Mouse (Mus musculus): ENCODE data around the gene Prpf31. TPM values are rescaled to one million over a fixed set of nuclear protein-coding genes. Genes with fewer than 3 reads are reported as not detected.
A peak's percentile ranks its signal among the peaks of the same experiment; 100 is the strongest.

Prpf31 gene
- polyA plus RNA-seq, 1 experiment: 24.1 TPM

DNA sequence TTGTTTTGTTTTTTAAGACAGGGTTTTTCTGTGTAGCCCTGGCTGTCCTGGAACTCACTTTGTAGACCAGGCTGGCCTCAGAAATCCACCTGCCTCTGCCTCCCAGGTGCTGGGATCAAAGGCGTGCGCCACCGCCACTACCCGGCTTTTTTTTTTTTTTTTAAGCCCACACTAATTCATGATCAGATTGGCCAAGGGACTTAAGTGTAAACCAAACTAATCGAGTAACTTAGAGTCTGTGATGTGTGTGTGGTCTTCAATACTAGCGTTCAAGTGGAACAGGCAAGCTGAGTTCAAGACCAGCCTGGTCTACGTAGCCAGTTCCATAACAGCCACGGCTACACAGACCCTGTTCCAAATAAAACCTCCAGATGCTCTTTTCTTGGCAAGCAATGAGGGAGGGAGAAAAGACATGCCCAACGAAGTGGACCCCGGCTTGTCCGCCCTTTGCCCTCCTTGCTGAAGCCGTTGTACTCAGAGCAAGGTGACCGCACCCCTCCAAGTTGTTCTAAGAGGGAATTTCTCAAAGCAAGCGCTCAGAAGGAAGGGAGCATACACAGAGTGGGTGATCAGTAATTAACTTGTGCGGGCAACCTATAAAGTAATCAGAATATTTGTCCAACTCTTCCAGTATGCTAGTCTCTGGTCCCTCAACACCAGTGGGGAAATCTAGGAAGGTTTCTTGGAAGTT is 34.9 kb downstream of the Prpf31 start:
- 19% methylated on average over 15 of the region's 15 CpGs for WGBS
- Histone ChIP-seq H3K4me1 (ENCODE audit: control insufficient read depth, insufficient read depth, insufficient read length) (no peaks in the 10 kb centered on the region; the same call in 1 of the 2 replicates), H3K27ac (ENCODE audit: insufficient read depth, low read length) (peak overlapping the region; percentile 76; the same call in 1 of the 2 replicates), H3K27me3 (ENCODE audit: control insufficient read depth, insufficient read depth, low read length) (no peaks in the 10 kb centered on the region), H3K4me3 (ENCODE audit: extremely low read depth, insufficient read depth, insufficient read length) (peak overlapping the region; percentile 86), H3K36me3 (ENCODE audit: control insufficient read depth, insufficient read depth, low read length) (peaks cover 20% of the 10 kb centered on the region)
- DNase-seq (ENCODE audit: low read depth in 1 of 2, low spot score in 2 of 2): no peak
- TF ChIP-seq CTCF (IDR thresholded peaks at IDR 0.05; ENCODE audit: extremely low read depth, insufficient read depth, insufficient read length, insufficient replicate concordance) (no peak), POLR2A (IDR thresholded peaks at IDR 0.05; ENCODE audit: low read depth, low read length) (no peak)

DNA sequence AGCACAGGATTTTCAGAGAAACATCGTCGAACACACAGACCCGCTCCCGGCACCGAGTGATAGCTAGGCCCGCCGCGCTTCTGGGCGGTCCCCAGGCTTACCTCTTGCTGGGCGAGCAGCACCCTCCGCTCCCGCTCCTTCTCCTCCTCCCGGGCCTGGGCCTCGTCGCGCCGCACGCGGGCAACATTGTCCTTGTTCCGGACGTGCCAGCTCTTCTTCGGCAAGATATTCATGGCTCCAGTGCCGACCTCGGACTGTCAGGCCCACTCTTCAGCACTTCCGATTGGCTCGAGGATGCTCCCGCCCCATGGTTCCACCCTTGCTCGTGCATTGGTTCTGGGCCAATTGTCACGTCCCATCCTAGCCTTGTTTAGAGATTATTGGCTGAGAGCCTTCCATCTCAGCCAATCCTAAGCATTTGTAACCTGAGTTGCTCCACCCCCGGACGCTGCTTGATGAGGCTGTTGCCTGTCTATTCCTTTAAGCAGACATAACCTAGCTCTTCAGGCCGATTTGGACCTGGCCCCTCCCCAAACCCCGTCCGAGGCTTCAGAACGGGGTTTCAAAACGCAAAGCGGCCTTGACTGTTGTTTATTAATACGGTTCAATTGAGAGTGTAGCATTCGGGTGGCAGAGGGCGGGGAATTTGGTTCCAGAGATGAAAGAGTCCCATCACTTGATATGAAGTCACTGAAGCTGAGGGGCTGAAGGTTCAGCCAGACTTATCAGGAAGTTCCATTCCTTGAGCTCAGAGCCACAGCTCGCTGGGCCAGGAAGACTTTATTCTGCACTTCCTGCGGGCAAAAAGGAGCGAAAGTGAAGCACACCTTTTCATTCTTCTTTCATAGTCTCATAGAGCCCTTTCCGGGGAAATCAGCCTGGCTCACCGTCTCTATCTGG is 35.7 kb downstream of the Prpf31 start, which contains the start of gene Leng1:
Gene Leng1 (minus strand): TSS at position 626 of the 900 bp plus-strand sequence.
- 2% methylated on average over 45 of the region's 45 CpGs for WGBS
- no peaks in the 10 kb centered on the region; the same call in 1 of the 2 replicates for H3K4me1 ChIP-seq (ENCODE audit: control insufficient read depth, insufficient read depth, insufficient read length)
- peak; percentile 76 for TF ChIP-seq POLR2A (IDR thresholded peaks at IDR 0.05; ENCODE audit: low read depth, low read length)
- no peak for TF ChIP-seq CTCF (IDR thresholded peaks at IDR 0.05; ENCODE audit: extremely low read depth, insufficient read depth, insufficient read length, insufficient replicate concordance)
- peak within 1 kb of the TSS; percentile 85 for H3K27ac ChIP-seq (ENCODE audit: insufficient read depth, low read length)
- peak within 1 kb of the TSS; percentile 86 for H3K4me3 ChIP-seq (ENCODE audit: extremely low read depth, insufficient read depth, insufficient read length)
- DNase-seq (ENCODE audit: low read depth in 1 of 2, low spot score in 2 of 2): peak; percentile 91 to 94
- no peaks in the 10 kb centered on the region for H3K27me3 ChIP-seq (ENCODE audit: control insufficient read depth, insufficient read depth, low read length)
- peaks cover 15% of the 10 kb centered on the region for H3K36me3 ChIP-seq (ENCODE audit: control insufficient read depth, insufficient read depth, low read length)

DNA sequence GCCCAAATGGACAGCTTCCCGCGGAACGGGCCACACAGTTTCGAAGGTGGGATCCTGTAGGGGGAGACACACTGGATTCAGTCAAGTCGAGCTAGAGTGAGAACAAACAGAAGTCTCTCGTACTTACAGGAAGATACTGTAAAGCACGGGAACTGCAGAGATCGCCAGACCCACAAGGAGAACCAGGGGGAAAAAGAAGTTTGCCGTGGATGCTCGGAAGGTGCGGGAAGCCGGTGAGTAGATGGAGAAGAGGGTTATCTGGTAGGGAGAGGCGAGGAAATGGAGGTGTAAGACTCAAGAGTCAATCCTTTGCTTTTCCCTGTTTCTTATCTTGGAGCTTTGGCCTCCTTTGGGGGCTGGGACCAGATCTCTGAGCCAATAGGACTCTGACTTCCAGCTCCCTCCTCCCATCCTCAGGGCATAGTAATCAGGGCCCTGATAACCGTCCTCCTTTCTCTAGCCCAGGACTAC is 37.2 kb downstream of the Prpf31 start:
- no peak overlapping the region for H3K27ac ChIP-seq (ENCODE audit: insufficient read depth, low read length)
- 40% methylated on average over 14 of the region's 14 CpGs for WGBS
- no peak for TF ChIP-seq CTCF (IDR thresholded peaks at IDR 0.05; ENCODE audit: extremely low read depth, insufficient read depth, insufficient read length, insufficient replicate concordance)

DNA sequence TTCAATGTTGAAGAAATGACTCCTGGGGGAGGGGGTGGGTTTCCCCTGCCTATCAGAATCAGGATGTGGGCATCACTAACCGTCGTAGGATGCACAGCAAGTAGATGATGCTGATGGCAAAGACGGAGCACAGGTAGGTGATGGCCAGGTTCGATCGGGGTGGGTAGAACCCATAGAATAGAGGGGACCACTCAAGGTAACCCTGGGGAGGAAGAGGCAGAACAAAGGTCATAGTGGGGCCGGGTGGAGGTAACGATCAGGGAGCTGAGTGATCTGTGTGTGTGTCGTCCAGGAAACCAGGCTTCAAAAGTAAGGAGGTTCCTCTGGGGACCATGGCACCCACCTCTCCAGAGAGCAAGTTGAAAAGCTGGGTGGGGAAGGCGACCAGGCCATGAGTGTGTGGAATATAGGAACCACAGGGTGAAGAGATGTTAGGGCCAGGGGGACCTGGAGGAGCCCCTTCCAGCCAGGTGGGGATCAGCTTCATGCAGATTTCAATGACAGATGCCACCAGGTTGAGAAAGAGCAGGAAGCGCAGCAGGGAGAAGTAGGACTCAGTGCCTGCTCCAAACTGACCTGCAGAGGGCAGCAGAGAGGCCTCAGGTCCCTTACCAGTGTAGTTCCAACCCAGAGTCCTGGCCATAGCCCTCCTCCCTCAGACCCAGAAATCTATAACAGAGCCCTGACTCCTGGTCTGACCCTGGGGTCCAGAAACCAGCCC is 44.9 kb downstream of the Prpf31 start:
- TF ChIP-seq CTCF (IDR thresholded peaks at IDR 0.05; ENCODE audit: extremely low read depth, insufficient read depth, insufficient read length, insufficient replicate concordance): peak; percentile 96
- no peak for TF ChIP-seq POLR2A (IDR thresholded peaks at IDR 0.05; ENCODE audit: low read depth, low read length)
- peak; percentile 53 to 81 for DNase-seq (ENCODE audit: low read depth in 1 of 2, low spot score in 2 of 2)
- no peak overlapping the region for H3K27ac ChIP-seq (ENCODE audit: insufficient read depth, low read length)
- no peaks in the 10 kb centered on the region for H3K4me1 ChIP-seq (ENCODE audit: control insufficient read depth, insufficient read depth, insufficient read length)
- no peaks in the 10 kb centered on the region for H3K27me3 ChIP-seq (ENCODE audit: control insufficient read depth, insufficient read depth, low read length)
- no peak overlapping the region for H3K4me3 ChIP-seq (ENCODE audit: extremely low read depth, insufficient read depth, insufficient read length)
- WGBS: 60% methylated on average over 10 of the region's 10 CpGs
- H3K36me3 ChIP-seq (ENCODE audit: control insufficient read depth, insufficient read depth, low read length): peaks cover 6% of the 10 kb centered on the region; the same call in 1 of the 2 replicates

More for the DNA sequence above, 37.2 kb downstream of the Prpf31 start:
- no peaks in the 10 kb centered on the region; the same call in 1 of the 2 replicates for H3K4me1 ChIP-seq (ENCODE audit: control insufficient read depth, insufficient read depth, insufficient read length)
- no peaks in the 10 kb centered on the region for H3K27me3 ChIP-seq (ENCODE audit: control insufficient read depth, insufficient read depth, low read length)
- DNase-seq (ENCODE audit: low read depth in 1 of 2, low spot score in 2 of 2): no peak
- H3K36me3 ChIP-seq (ENCODE audit: control insufficient read depth, insufficient read depth, low read length): peaks cover 7% of the 10 kb centered on the region
- H3K4me3 ChIP-seq (ENCODE audit: extremely low read depth, insufficient read depth, insufficient read length): no peak overlapping the region

DNA sequence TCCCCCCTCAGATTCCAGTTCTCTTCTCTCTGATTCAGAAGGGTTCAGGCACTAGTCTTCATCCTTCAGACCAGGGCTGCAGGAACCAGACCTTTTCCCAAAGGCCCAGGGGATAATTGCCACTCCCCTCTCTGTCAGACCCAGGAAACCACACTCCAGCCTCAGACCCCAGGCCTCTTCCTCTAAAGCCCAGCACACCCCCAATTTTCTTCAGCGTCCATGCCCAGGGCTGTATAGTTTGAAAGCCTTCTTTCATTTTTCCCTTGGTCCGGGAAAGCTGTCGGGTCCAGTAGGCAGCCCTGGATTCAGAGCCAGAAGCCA is 45.4 kb downstream of the Prpf31 start:
- TF ChIP-seq POLR2A (IDR thresholded peaks at IDR 0.05; ENCODE audit: low read depth, low read length) (no peak), CTCF (IDR thresholded peaks at IDR 0.05; ENCODE audit: extremely low read depth, insufficient read depth, insufficient read length, insufficient replicate concordance) (no peak)
- Histone ChIP-seq H3K27ac (ENCODE audit: insufficient read depth, low read length) (no peak overlapping the region), H3K4me3 (ENCODE audit: extremely low read depth, insufficient read depth, insufficient read length) (no peak overlapping the region), H3K4me1 (ENCODE audit: control insufficient read depth, insufficient read depth, insufficient read length) (no peaks in the 10 kb centered on the region), H3K27me3 (ENCODE audit: control insufficient read depth, insufficient read depth, low read length) (no peaks in the 10 kb centered on the region), H3K36me3 (ENCODE audit: control insufficient read depth, insufficient read depth, low read length) (peaks cover 6% of the 10 kb centered on the region; the same call in 1 of the 2 replicates)
- WGBS: 73% methylated on average over 3 of the region's 3 CpGs
- no peak for DNase-seq (ENCODE audit: low read depth in 1 of 2, low spot score in 2 of 2)

DNA sequence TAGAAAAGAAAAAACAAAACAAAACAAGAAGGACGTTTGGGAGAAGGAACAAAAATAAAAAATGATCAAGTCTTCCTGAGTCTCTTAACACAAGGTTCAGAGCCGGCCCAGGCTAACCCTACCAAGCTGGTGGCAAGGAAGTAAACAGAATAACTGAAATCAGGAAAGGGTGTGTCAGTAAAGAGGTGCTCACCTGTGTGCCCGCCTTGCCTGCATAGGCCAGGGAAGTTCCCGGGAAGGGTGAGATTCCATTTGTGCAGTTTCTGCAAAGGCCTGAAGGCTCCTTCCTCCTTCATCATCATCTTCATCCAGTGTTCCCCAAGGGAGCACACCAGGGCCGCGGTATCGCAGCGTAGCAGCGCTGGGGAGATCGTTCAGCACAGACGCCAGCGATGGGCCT is 46.6 kb downstream of the Prpf31 start:
- H3K4me3 ChIP-seq (ENCODE audit: extremely low read depth, insufficient read depth, insufficient read length): no peak overlapping the region
- H3K36me3 ChIP-seq (ENCODE audit: control insufficient read depth, insufficient read depth, low read length): peaks cover 6% of the 10 kb centered on the region; the same call in 1 of the 2 replicates
- H3K27ac ChIP-seq (ENCODE audit: insufficient read depth, low read length): no peak overlapping the region
- TF ChIP-seq POLR2A (IDR thresholded peaks at IDR 0.05; ENCODE audit: low read depth, low read length) (no peak), CTCF (IDR thresholded peaks at IDR 0.05; ENCODE audit: extremely low read depth, insufficient read depth, insufficient read length, insufficient replicate concordance) (no peak)
- no peak for DNase-seq (ENCODE audit: low read depth in 1 of 2, low spot score in 2 of 2)
- no peaks in the 10 kb centered on the region for H3K27me3 ChIP-seq (ENCODE audit: control insufficient read depth, insufficient read depth, low read length)
- H3K4me1 ChIP-seq (ENCODE audit: control insufficient read depth, insufficient read depth, insufficient read length): no peaks in the 10 kb centered on the region
- WGBS: 91% methylated on average over 12 of the region's 12 CpGs
